Mouse (Mus musculus): ENCODE results near the gene Olfr69. TPM values are rescaled to one million over a fixed set of nuclear protein-coding genes. Genes with fewer than 3 reads are reported as not detected.
"Not testable (repeated sequence)": the region's sequence is repeated elsewhere in the genome, so short reads cannot be mapped to it uniquely, and the experiment has no call there.

Olfr69 gene
- not detected in 2 replicates for polyA plus RNA-seq (2014; fragmentation: Nextera tagmentation; extraction: Ambion mirVana)

DNA sequence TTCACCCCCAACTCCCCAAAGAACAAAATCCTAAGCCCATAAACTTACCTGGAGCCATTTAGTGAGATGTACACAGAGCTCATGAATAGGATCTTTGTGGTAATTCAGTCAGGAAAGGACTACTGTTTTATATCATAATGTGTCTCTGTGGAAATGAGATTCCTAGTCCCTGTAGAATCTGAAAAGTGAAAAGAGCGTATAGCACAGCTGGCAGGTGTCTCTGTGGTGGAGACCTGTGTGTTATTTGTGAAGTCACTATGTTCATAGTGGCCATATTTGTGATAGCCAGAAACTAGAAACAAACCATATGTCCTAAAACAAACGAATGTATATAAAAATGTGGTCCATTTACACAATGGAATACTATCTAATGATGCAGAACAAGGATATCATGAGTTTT is at the start of gene Olfr69:
Gene Olfr69, minus strand, starts transcription at position 101 of the 400 bp plus-strand sequence.
- H3K4me3 ChIP-seq (ENCODE audit: low read depth, low read length): no peak within 1 kb of the TSS
- no peak within 1 kb of the TSS for H3K9ac ChIP-seq (ENCODE audit: low read length)
- H3K4me2 ChIP-seq (ENCODE audit: low read depth, low read length, severe bottlenecking): no peak within 1 kb of the TSS
- no peaks in the 10 kb centered on the region for H3K27me3 ChIP-seq (ENCODE audit: control insufficient read depth, insufficient read depth, low read length)
- ATAC-seq (replicated peaks; ENCODE audit: low FRiP score): no peak
- H3K27ac ChIP-seq (ENCODE audit: low read depth, low read length): no peak within 1 kb of the TSS
- no peak for DNase-seq (ENCODE audit: low spot score)
- H3K9me3 ChIP-seq (ENCODE audit: control insufficient read depth, low read length): no peaks in the 10 kb centered on the region
- 92% methylated on average over 2 of the region's 2 CpGs for whole genome bisulfite sequencing
- H3K36me3 ChIP-seq (ENCODE audit: control insufficient read depth, insufficient read depth, low read length): no peaks in the 10 kb centered on the region
- H3K4me1 ChIP-seq (replicated peaks; ENCODE audit: control insufficient read depth, insufficient read depth, low read length): no peaks in the 10 kb centered on the region

DNA sequence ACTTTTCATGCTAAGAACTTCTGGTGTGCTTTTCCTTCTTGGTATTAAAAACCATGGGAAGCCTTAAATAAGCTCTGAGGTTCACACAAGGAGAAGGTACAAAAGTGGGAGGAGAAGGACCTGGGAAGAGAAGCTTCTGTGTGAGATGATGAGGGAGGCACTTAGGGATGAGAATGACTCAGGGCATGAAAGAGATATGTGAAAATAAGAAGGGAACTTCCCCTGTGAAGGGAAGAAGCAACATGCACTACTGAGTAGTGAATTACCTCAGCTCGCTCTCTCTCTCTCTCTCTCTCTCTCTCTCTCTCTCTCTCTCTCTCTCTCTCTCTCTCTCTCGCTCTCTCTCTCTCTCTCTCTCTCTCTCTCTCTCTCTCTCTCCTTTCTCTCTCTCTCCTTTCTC is 43.7 kb upstream of the Olfr69 start:
- not testable (repeated sequence) for H3K9ac ChIP-seq (ENCODE audit: low read length); H3K4me2 ChIP-seq (ENCODE audit: low read depth, low read length, severe bottlenecking); H3K36me3 ChIP-seq (ENCODE audit: control insufficient read depth, insufficient read depth, low read length); H3K4me1 ChIP-seq (replicated peaks; ENCODE audit: control insufficient read depth, insufficient read depth, low read length); H3K27me3 ChIP-seq (ENCODE audit: control insufficient read depth, insufficient read depth, low read length); ATAC-seq (replicated peaks; ENCODE audit: low FRiP score); H3K4me3 ChIP-seq (ENCODE audit: low read depth, low read length); H3K9me3 ChIP-seq (ENCODE audit: control insufficient read depth, low read length); DNase-seq (ENCODE audit: low spot score); H3K27ac ChIP-seq (ENCODE audit: low read depth, low read length)
- 50% methylated on average over 1 of the region's 2 CpGs for WGBS

DNA sequence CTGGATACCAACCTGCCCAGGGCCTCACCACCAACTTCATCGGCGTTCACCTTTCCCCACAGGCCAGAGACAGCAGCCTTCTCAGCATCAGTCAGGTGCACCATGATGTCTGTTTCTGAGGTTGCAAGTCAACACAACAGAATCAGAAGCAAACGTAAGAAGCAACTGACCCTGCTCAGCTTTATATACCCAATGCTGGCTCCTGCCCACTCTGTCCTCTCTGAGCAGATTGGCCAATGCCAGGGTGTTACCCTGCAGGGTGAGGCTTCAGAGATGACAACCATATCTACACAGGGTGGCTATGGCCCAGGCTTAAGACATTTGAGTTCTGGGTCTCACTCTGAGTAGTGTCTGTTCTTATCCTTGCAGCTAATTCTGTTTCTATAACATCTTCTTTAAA is 42.4 kb upstream of the Olfr69 start, which contains the start of gene Hbb-bt:
Gene Hbb-bt, minus strand, starts transcription at position 231 of the 400 bp plus-strand sequence.
- Histone ChIP-seq H3K4me3 (ENCODE audit: low read depth, low read length) (no peak within 1 kb of the TSS), H3K36me3 (ENCODE audit: control insufficient read depth, insufficient read depth, low read length) (no peaks in the 10 kb centered on the region), H3K27ac (ENCODE audit: low read depth, low read length) (no peak within 1 kb of the TSS), H3K9ac (ENCODE audit: low read length) (no peak within 1 kb of the TSS), H3K4me1 (replicated peaks; ENCODE audit: control insufficient read depth, insufficient read depth, low read length) (no peaks in the 10 kb centered on the region), H3K27me3 (ENCODE audit: control insufficient read depth, insufficient read depth, low read length) (no peaks in the 10 kb centered on the region), H3K4me2 (ENCODE audit: low read depth, low read length, severe bottlenecking) (no peak within 1 kb of the TSS), H3K9me3 (ENCODE audit: control insufficient read depth, low read length) (no peaks in the 10 kb centered on the region)
- no peak for ATAC-seq (replicated peaks; ENCODE audit: low FRiP score)
- no peak for DNase-seq (ENCODE audit: low spot score)
- 88% methylated on average over 3 of the region's 3 CpGs for WGBS

DNA sequence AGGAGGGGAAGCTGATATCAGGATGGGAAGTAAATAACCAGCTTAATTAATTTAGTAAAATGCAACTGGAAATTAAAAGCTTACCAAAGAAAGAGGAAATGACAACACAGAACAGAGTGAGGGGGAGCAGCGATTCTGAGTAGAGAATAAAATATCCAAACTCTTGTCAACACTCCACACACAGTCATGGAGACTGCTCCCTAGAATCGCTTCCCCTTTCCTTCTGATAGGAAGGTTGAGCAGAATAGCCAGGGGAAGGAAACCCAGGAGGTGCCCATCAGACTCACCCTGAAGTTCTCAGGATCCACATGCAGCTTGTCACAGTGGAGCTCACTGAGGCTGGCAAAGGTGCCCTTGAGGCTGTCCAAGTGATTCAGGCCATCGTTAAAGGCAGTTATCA is 41.8 kb upstream of the Olfr69 start:
- not testable (repeated sequence) for H3K9ac ChIP-seq (ENCODE audit: low read length); H3K9me3 ChIP-seq (ENCODE audit: control insufficient read depth, low read length); H3K27me3 ChIP-seq (ENCODE audit: control insufficient read depth, insufficient read depth, low read length); H3K27ac ChIP-seq (ENCODE audit: low read depth, low read length); ATAC-seq (replicated peaks; ENCODE audit: low FRiP score); H3K4me3 ChIP-seq (ENCODE audit: low read depth, low read length); DNase-seq (ENCODE audit: low spot score); H3K36me3 ChIP-seq (ENCODE audit: control insufficient read depth, insufficient read depth, low read length); H3K4me1 ChIP-seq (replicated peaks; ENCODE audit: control insufficient read depth, insufficient read depth, low read length); H3K4me2 ChIP-seq (ENCODE audit: low read depth, low read length, severe bottlenecking)
- no CpG with 5 or more reads among the region's 3 CpGs for WGBS

DNA sequence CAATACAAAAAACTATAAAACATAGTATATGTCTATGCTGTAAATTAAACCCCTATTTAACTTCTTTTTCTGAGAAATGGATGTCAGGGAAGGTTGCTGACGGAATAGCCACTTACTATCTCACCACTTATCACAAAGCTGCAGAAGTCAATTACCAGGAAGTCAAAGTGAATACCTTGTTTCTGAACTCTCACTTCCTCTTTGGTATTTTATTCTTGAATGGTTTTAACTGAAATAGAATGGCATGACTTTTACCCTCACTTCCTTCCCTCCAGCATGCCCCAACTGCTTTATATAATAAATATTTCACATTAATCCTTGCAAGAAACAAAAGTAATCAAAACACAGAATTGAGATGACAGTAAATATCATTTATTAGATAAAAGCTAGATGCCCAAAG is 40.8 kb upstream of the Olfr69 start:
- WGBS: 82% methylated on average over 1 of the region's 1 CpGs
- no peak overlapping the region for H3K4me2 ChIP-seq (ENCODE audit: low read depth, low read length, severe bottlenecking)

DNA sequence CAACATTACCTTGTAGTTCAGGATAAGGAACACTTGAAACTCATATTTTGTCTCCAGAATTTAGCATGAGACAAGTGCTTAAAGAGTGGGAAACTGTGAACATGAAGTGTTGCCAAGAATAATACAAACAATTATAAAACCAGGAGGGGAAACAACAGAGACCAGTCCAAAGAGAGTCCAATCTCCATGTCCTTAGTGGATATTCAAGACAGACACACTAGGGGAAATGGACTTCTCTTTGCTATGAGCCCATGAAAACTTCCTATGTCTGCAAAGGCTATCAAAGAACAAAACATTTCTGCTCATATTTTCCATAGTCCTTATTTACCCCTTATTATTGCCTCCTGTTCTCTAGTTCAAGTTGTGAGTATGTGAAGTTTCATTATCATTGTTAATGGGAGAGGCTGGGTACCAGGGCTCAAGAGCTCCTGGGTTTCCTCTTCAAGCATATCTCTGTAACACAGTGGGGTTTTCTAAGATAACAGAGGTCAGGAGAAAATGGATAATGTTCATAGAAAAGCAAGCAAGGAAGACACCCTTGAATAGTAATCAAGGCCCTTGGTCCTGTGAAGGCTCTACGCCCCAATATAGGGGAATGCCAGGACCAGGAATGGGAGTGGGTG is 39.9 kb upstream of the Olfr69 start:
- ATAC-seq (replicated peaks; ENCODE audit: low FRiP score) (no peak), DNase-seq (ENCODE audit: low spot score) (no peak)
- H3K27me3 ChIP-seq (ENCODE audit: control insufficient read depth, insufficient read depth, low read length): no peaks in the 10 kb centered on the region
- no peak overlapping the region for H3K4me3 ChIP-seq (ENCODE audit: low read depth, low read length)
- H3K4me1 ChIP-seq (replicated peaks; ENCODE audit: control insufficient read depth, insufficient read depth, low read length): no peaks in the 10 kb centered on the region
- no peak overlapping the region for H3K27ac ChIP-seq (ENCODE audit: low read depth, low read length)
- 86% methylated on average over 1 of the region's 1 CpGs for WGBS
- H3K9me3 ChIP-seq (ENCODE audit: control insufficient read depth, low read length): no peaks in the 10 kb centered on the region
- H3K4me2 ChIP-seq (ENCODE audit: low read depth, low read length, severe bottlenecking): no peak overlapping the region
- H3K9ac ChIP-seq (ENCODE audit: low read length): no peak overlapping the region
- no peaks in the 10 kb centered on the region for H3K36me3 ChIP-seq (ENCODE audit: control insufficient read depth, insufficient read depth, low read length)

More for the DNA sequence above, 40.8 kb upstream of the Olfr69 start:
- Histone ChIP-seq H3K27ac (ENCODE audit: low read depth, low read length) (no peak overlapping the region), H3K9ac (ENCODE audit: low read length) (no peak overlapping the region), H3K36me3 (ENCODE audit: control insufficient read depth, insufficient read depth, low read length) (no peaks in the 10 kb centered on the region), H3K4me1 (replicated peaks; ENCODE audit: control insufficient read depth, insufficient read depth, low read length) (no peaks in the 10 kb centered on the region), H3K27me3 (ENCODE audit: control insufficient read depth, insufficient read depth, low read length) (no peaks in the 10 kb centered on the region), H3K9me3 (ENCODE audit: control insufficient read depth, low read length) (no peaks in the 10 kb centered on the region), H3K4me3 (ENCODE audit: low read depth, low read length) (no peak overlapping the region)
- ATAC-seq (replicated peaks; ENCODE audit: low FRiP score) (no peak), DNase-seq (ENCODE audit: low spot score) (no peak)

DNA sequence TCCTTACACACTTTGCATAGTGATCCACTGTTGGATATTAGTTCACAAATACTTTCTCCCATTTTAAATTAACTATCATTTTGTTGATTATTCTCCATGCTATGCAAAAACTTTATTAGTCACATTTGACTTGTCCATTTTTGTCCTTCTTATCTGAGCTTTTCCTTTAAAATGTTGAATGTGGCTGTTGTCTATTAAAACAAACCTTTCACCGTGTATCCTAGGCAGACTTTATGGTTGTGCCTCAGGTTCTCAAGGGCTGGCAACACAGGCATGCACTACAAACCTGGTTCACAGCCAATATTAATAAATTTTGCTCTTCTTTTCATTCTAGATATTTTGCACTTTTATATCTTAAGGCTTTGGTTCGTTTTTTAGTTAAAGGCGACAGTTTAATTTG is 39.4 kb upstream of the Olfr69 start:
- Histone ChIP-seq H3K4me2 (ENCODE audit: low read depth, low read length, severe bottlenecking) (no peak overlapping the region), H3K36me3 (ENCODE audit: control insufficient read depth, insufficient read depth, low read length) (no peaks in the 10 kb centered on the region), H3K4me3 (ENCODE audit: low read depth, low read length) (no peak overlapping the region), H3K9me3 (ENCODE audit: control insufficient read depth, low read length) (no peaks in the 10 kb centered on the region), H3K27me3 (ENCODE audit: control insufficient read depth, insufficient read depth, low read length) (no peaks in the 10 kb centered on the region), H3K9ac (ENCODE audit: low read length) (no peak overlapping the region), H3K27ac (ENCODE audit: low read depth, low read length) (no peak overlapping the region), H3K4me1 (replicated peaks; ENCODE audit: control insufficient read depth, insufficient read depth, low read length) (no peaks in the 10 kb centered on the region)
- ATAC-seq (replicated peaks; ENCODE audit: low FRiP score) (no peak), DNase-seq (ENCODE audit: low spot score) (no peak)
- 85% methylated on average over 3 of the region's 3 CpGs for WGBS

DNA sequence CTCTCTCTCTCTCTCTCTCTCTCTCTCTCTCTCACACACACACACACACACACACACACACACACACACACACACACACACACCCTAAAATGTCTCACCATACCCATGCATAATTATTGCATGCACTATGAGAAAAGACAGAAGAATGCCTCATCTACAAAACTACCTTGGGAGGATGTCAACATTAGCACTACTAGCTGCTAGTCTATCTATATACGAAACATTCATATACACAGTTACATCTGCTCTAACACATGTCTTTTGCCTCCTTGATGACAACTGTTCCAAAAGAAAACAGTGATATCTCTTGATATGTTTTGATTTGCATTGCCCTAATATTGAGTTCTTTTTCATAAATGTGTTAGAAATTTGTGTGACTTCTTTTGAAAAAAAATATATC is 38.9 kb upstream of the Olfr69 start:
- H3K27me3 ChIP-seq (ENCODE audit: control insufficient read depth, insufficient read depth, low read length): no peaks in the 10 kb centered on the region
- no peak overlapping the region for H3K9ac ChIP-seq (ENCODE audit: low read length)
- no peak overlapping the region for H3K4me2 ChIP-seq (ENCODE audit: low read depth, low read length, severe bottlenecking)
- no peaks in the 10 kb centered on the region for H3K9me3 ChIP-seq (ENCODE audit: control insufficient read depth, low read length)
- no peaks in the 10 kb centered on the region for H3K4me1 ChIP-seq (replicated peaks; ENCODE audit: control insufficient read depth, insufficient read depth, low read length)
- H3K36me3 ChIP-seq (ENCODE audit: control insufficient read depth, insufficient read depth, low read length): no peaks in the 10 kb centered on the region
- no peak for DNase-seq (ENCODE audit: low spot score)
- no peak for ATAC-seq (replicated peaks; ENCODE audit: low FRiP score)
- no peak overlapping the region for H3K27ac ChIP-seq (ENCODE audit: low read depth, low read length)
- WGBS: 85% methylated on average over 1 of the region's 1 CpGs
- no peak overlapping the region for H3K4me3 ChIP-seq (ENCODE audit: low read depth, low read length)

DNA sequence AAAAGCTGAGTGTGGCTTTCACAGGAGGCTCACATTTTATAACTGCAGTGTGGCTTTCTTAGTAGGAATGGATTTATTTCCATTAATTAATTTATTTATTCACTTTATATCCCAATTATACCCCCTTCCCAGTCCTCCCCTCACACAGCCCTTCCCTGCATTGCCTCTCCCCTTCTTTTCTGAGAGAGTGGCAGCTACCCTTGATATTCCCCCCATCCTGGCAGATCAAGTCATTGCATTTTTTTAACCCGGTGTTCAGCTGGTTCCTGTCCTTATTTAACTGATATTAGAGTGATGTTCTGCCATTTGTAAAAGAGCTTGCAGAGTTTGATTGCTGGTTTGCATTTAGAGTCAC is 38.4 kb upstream of the Olfr69 start:
- DNase-seq (ENCODE audit: low spot score): no peak
- Histone ChIP-seq H3K9me3 (ENCODE audit: control insufficient read depth, low read length) (no peaks in the 10 kb centered on the region), H3K27ac (ENCODE audit: low read depth, low read length) (no peak overlapping the region; the same call in 1 of the 2 replicates), H3K4me3 (ENCODE audit: low read depth, low read length) (no peak overlapping the region), H3K27me3 (ENCODE audit: control insufficient read depth, insufficient read depth, low read length) (no peaks in the 10 kb centered on the region), H3K4me1 (replicated peaks; ENCODE audit: control insufficient read depth, insufficient read depth, low read length) (no peaks in the 10 kb centered on the region), H3K4me2 (ENCODE audit: low read depth, low read length, severe bottlenecking) (no peak overlapping the region), H3K9ac (ENCODE audit: low read length) (no peak overlapping the region), H3K36me3 (ENCODE audit: control insufficient read depth, insufficient read depth, low read length) (no peaks in the 10 kb centered on the region)
- 72% methylated on average over 1 of the region's 1 CpGs for WGBS
- ATAC-seq (replicated peaks; ENCODE audit: low FRiP score): no peak

Measured in forebrain, embryonic 11.5 days (tissue).